Mouse (Mus musculus) megakaryocyte, embryonic 14.5 days (primary cell): ENCODE measurements around the gene Myom1.

Experiments
- FLI1 ChIP-seq: IDR thresholded peaks from 2 replicates; pipeline ENCODE4 v1.6.1; 2012; ENCODE audit warnings: low read length, inconsistent platforms, mixed read lengths
- GATA1 ChIP-seq: IDR thresholded peaks from 3 replicates; pipeline ENCODE4 v1.6.1; 2012; ENCODE audit warnings: mixed read lengths, low read length, inconsistent platforms, borderline replicate concordance

GRCm38 (mm10) chr17:71039851-71040581 is 37.6 kb downstream of the Myom1 start:
- TF ChIP-seq GATA1 = no peak
- TF ChIP-seq FLI1 = no peak
